Mouse (Mus musculus) ES-E14 (cell line): Measurements from ENCODE around the gene Msi1. TPM values are rescaled to one million over a fixed set of nuclear protein-coding genes. Genes with fewer than 3 reads are reported as not detected.

Source experiments
- DNase-seq: peaks from one replicate; pipeline ENCODE4 v3.0.0-alpha.2; 2013; ENCODE audit warnings: low read depth, low spot score
- H3K27ac ChIP-seq: 2 replicates; pipeline ENCODE4 v1.5.1; 2012; ENCODE audit warnings: low read depth, mild to moderate bottlenecking, low read length, moderate library complexity, mixed read lengths; ENCODE audit not compliant: poor library complexity, insufficient read depth, severe bottlenecking
- H3K36me3 ChIP-seq: 2 replicates; pipeline ENCODE4 v1.6.1; 2012; ENCODE audit warnings: mild to moderate bottlenecking, low read length, moderate library complexity, mixed read lengths; ENCODE audit not compliant: control insufficient read depth, poor library complexity, insufficient read depth, severe bottlenecking
- H3K4me1 ChIP-seq, 2 experiments: fragments of 150-350 bp in 1 of 2; sonication (generic) in 1 of 2; 2 replicates each; pipeline ENCODE4 v1.6.1; 2012; ENCODE audit warnings: low read length in 2 of 2, mild to moderate bottlenecking in 1 of 2, mixed read lengths in 1 of 2; ENCODE audit not compliant: control insufficient read depth in 2 of 2, insufficient read depth in 2 of 2, poor library complexity in 1 of 2
- H3K4me3 ChIP-seq, 2 experiments: fragments of 150-350 bp in 1 of 2; sonication (generic) in 1 of 2; 2 replicates each; pipeline ENCODE4 v1.5.1; 2012; ENCODE audit warnings: low read length in 2 of 2, low read depth in 1 of 2, mild to moderate bottlenecking in 1 of 2, mixed read lengths in 1 of 2; ENCODE audit not compliant: insufficient read depth in 1 of 2, poor library complexity in 1 of 2, severe bottlenecking in 1 of 2
- H3K9ac ChIP-seq: 2 replicates; pipeline ENCODE4 v1.6.1; 2012; ENCODE audit warnings: low read depth, mild to moderate bottlenecking, low read length, mixed read lengths; ENCODE audit not compliant: poor library complexity, insufficient read depth, severe bottlenecking
- H3K9me3 ChIP-seq: fragments of 150-350 bp; sonication (generic); 2 replicates; pipeline ENCODE4 v1.6.1; 2012; ENCODE audit warnings: low read depth, mild to moderate bottlenecking, low read length; ENCODE audit not compliant: control insufficient read depth, insufficient read depth
- CHD2 ChIP-seq: IDR thresholded peaks from 2 replicates; pipeline ENCODE4 v1.6.1; 2014; ENCODE audit warnings: mild to moderate bottlenecking, low read depth, low read length, inconsistent platforms
- HCFC1 ChIP-seq: IDR thresholded peaks from 2 replicates; pipeline ENCODE4 v1.6.1; 2012; ENCODE audit warnings: low read length, inconsistent platforms, borderline replicate concordance; ENCODE audit not compliant: insufficient read depth
- MAFK ChIP-seq: IDR thresholded peaks from 2 replicates; pipeline ENCODE4 v1.6.1; 2014; ENCODE audit warnings: mild to moderate bottlenecking, low read depth, low read length, inconsistent platforms; ENCODE audit not compliant: insufficient read depth
- ZC3H11A ChIP-seq: IDR thresholded peaks from 2 replicates; pipeline ENCODE4 v1.6.1; 2012; ENCODE audit warnings: low read depth, mild to moderate bottlenecking, inconsistent platforms, low read length, borderline replicate concordance
- ZNF384 ChIP-seq: IDR thresholded peaks from 2 replicates; pipeline ENCODE4 v1.6.1; 2012; ENCODE audit warnings: low read depth, low read length, inconsistent platforms
- in situ Hi-C, 2 experiments: fragments of 600-800 bp; cut with MboI; formaldehyde crosslinking; loops; one replicate each; pipeline ENCODE4 v1.15.1; 2025; ENCODE audit warnings: low sequenced_read_pairs in 2 of 2, inconsistent platforms in 1 of 2; ENCODE audit not compliant: unreplicated experiment in 2 of 2
- total RNA-seq: library from RNA; depleted of rRNA; stranded (reverse); fragments of 300-350 nt; gene quantifications from 2 replicates; pipeline ENCODE4 v1.2.3, GENCODE M21; 2012

Msi1 gene
- total RNA-seq, 1 experiment = 5.6 TPM

GRCm38 (mm10) chr5:115469791-115470190, 40.4 kb downstream of the Msi1 start:
- TF ChIP-seq CHD2 = no peak
- no peak for TF ChIP-seq MAFK
- TF ChIP-seq HCFC1 = no peak
- TF ChIP-seq ZNF384 = no peak
- no peak for TF ChIP-seq ZC3H11A

GRCm38 (mm10) chr5:115470766-115471531, 41.5 kb downstream of the Msi1 start:
- H3K9me3 ChIP-seq = no peaks in the 10 kb centered on the region
- peaks cover 42% of the 10 kb centered on the region for H3K36me3 ChIP-seq
- no peak overlapping the region for H3K4me3 ChIP-seq
- H3K4me1 ChIP-seq = peaks cover 0 to 12% of the 10 kb centered on the region in 2 experiments; a peak in 1 of 4 replicates
- DNase-seq = no peak
- H3K9ac ChIP-seq = no peak overlapping the region; the same call in 1 of the 2 replicates
- no peak for TF ChIP-seq HCFC1
- TF ChIP-seq MAFK = no peak
- no peak for TF ChIP-seq ZNF384
- no peak for TF ChIP-seq ZC3H11A
- no peak for TF ChIP-seq CHD2
- in situ Hi-C loops = no loop called here
- H3K27ac ChIP-seq = no peak overlapping the region; the same call in 1 of the 2 replicates

More at GRCm38 (mm10) chr5:115469791-115470190, 40.4 kb downstream of the Msi1 start:
- no peak for DNase-seq
- H3K4me1 ChIP-seq = peaks cover 0 to 9% of the 10 kb centered on the region in 2 experiments; a peak in 1 of 4 replicates
- H3K9me3 ChIP-seq = no peaks in the 10 kb centered on the region
- in situ Hi-C loops = no loop called here
- no peak overlapping the region for H3K4me3 ChIP-seq
- peaks cover 41% of the 10 kb centered on the region for H3K36me3 ChIP-seq
- H3K27ac ChIP-seq = no peak overlapping the region
- peak overlapping the region; percentile 44; the same call in 1 of the 2 replicates for H3K9ac ChIP-seq

DNA sequence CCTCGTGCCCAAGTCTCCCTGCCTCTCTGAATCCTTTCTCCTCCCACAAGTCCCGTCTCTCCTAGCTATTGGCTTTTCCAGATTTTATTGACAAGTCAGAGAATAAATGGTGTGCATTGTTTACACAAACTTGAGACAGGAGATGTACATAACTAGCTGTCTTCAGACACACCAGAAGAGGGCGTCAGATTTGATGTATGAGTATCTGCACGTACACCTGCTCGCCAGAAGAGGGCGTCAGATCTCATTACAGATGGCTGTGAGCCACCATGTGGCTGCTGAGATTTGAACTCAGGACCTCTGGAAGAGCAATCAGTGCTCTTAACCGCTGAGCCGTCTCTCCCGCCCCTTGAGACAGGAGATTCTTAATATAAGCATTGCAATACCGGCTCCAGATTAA, 43.8 kb downstream of the Msi1 start:
- Histone ChIP-seq H3K4me3 (no peak overlapping the region), H3K4me1 (peaks cover 0 to 8% of the 10 kb centered on the region in 2 experiments; a peak in 3 of 4 replicates), H3K9me3 (no peaks in the 10 kb centered on the region), H3K9ac (no peak overlapping the region), H3K36me3 (peaks cover 33% of the 10 kb centered on the region), H3K27ac (no peak overlapping the region)
- in situ Hi-C loops = no loop called here
- TF ChIP-seq MAFK (no peak), ZNF384 (no peak), ZC3H11A (no peak), HCFC1 (no peak), CHD2 (no peak)
- DNase-seq = no peak

DNA sequence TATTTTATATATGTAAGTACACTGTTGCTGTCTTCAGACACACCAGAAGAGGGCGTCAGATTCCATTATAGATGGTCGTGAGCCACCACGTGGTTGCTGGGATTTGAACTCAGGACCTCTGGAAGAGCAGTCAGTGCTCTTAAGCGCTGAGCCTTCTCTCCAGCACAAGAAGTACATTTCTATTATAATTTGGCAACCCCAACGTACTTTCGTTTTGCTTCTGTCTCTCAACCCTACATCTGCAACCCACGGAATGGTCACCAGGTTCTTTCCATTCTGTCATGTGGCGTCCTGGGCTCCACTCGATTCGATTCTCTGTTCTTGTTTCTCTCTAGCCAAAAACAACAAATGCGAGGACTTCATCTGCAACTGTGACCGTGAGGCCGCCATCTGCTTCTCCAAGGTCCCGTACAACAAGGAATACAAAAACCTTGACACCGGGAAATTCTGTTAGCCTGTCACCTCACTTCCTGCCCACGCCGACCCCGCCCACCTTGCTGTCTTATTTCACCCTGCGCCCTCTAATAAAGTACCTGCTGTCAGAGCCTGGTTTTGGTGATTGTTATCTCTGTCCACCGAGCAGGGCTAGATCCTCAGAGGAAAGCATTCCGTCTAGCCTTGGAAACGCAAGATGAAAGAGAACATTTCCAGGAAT, 44.9 kb downstream of the Msi1 start:
- Histone ChIP-seq H3K4me1 (peaks cover 0 to 8% of the 10 kb centered on the region in 2 experiments; a peak in 3 of 4 replicates), H3K36me3 (peaks cover 27% of the 10 kb centered on the region), H3K9ac (no peak overlapping the region; the same call in 1 of the 2 replicates), H3K4me3 (no peak overlapping the region), H3K9me3 (no peaks in the 10 kb centered on the region), H3K27ac (no peak overlapping the region; the same call in 1 of the 2 replicates)
- in situ Hi-C loops = no loop called here
- DNase-seq = no peak
- TF ChIP-seq CHD2 (no peak), ZNF384 (no peak), HCFC1 (no peak), ZC3H11A (no peak), MAFK (no peak)
